Mouse (Mus musculus) liver, adult (tissue): ENCODE results near the gene Tns3.
A peak's percentile ranks its signal among the peaks of the same experiment; 100 is the strongest.

Experiments used
- GATA4 ChIP-seq: IDR thresholded peaks from 2 replicates; pipeline ENCODE4 v1.6.1; 2014; ENCODE audit warnings: mild to moderate bottlenecking, low read length; ENCODE audit not compliant: insufficient replicate concordance

The Tns3 gene

DNA sequence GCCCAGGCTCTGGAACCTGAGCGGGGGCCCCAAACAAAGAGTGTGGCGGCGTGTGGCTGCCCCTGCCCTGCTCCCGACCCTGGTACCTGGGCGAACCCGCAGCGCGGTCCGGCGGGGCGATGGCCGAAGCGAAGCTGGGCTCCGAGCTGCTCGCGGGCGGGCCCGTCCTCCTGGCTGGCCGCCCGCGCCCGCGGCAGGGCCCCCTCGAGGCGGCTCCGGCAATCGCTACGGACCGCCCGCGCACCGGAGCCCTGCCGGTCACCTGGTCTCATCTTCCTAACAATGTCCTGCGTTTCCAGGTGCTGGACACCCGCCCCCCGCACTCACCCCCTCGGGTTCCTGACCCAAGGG is at the start of gene Tns3:
Gene Tns3, minus strand, starts transcription at position 143 of the 351 bp plus-strand sequence.
- no peak for TF ChIP-seq GATA4

DNA sequence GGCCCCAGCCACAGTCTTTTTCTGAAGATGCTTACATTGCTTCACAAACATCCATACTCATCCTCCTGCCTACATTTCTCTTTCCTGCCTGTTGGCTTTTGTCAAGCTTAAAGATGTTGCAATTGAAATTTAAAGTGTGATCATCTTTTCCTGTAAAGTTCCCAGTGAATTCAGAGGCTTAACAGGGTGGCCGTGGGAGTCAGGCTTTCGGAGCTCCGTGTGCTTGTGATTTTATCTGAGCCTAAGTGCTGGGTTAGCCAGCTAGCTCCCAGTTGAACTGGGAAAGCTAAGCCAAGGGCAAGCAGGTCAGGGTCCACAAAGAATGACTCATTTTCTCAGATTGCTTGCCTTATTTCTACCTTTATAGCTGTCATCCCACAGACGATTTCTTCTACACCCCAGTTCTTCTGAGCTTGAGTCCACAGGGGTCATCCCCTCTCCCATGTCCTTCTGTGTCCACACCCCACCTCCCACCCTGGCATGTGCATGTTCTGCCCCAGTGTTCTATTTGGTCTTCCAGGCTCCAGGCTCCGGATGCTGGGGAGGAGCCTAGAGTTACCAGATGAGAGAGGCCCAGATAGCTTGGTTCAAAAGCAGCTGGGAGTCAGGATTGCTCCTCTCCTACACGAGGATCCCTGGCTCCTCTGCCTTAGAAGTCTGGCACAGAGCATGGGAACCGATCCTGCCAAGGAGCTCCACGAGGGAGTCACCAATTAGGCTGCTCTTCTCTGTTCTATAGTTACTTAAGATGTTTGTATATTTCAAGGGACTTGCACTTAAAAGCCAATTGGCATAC is 42.1 kb upstream of the Tns3 start:
- TF ChIP-seq GATA4, result no peak

GRCm38 (mm10) chr11:8705156-8705555 is 40.8 kb upstream of the Tns3 start:
- no peak for TF ChIP-seq GATA4

GRCm38 (mm10) chr11:8703876-8704275 is 39.5 kb upstream of the Tns3 start:
- TF ChIP-seq GATA4, result no peak

GRCm38 (mm10) chr11:8702532-8702886 is 38.2 kb upstream of the Tns3 start:
- TF ChIP-seq GATA4, result no peak

GRCm38 (mm10) chr11:8701845-8702531 is 37.7 kb upstream of the Tns3 start:
- no peak for TF ChIP-seq GATA4

GRCm38 (mm10) chr11:8701400-8701799 is 37.1 kb upstream of the Tns3 start:
- TF ChIP-seq GATA4, result no peak

- no peak for TF ChIP-seq GATA4
Measured at GRCm38 (mm10) chr11:8700641-8701221, 36.4 kb upstream of the Tns3 start.

- no peak for TF ChIP-seq GATA4
Measured at GRCm38 (mm10) chr11:8699777-8700176, 35.4 kb upstream of the Tns3 start.

DNA sequence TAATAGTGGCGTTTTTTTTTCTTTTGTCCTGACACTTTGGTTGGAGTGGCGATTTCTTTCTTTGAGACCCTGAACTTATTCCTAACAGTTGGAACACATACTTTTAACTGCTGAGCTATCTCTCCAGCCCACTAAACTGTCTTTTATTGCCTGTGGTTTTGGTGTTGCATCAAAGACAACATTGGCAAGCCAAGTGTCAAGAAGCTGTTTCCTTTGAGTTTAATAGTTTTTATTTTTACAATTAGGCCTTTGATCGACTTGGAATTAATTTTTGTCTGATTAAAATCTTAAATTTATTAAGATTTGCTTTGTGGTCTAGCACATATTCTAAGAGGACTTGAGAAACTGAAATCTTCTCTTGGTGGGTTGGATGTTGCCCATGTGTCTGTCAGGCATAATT is 33.3 kb upstream of the Tns3 start:
- TF ChIP-seq GATA4, result no peak

- TF ChIP-seq GATA4, result no peak
Measured at GRCm38 (mm10) chr11:8694096-8694495, 29.8 kb upstream of the Tns3 start.

DNA sequence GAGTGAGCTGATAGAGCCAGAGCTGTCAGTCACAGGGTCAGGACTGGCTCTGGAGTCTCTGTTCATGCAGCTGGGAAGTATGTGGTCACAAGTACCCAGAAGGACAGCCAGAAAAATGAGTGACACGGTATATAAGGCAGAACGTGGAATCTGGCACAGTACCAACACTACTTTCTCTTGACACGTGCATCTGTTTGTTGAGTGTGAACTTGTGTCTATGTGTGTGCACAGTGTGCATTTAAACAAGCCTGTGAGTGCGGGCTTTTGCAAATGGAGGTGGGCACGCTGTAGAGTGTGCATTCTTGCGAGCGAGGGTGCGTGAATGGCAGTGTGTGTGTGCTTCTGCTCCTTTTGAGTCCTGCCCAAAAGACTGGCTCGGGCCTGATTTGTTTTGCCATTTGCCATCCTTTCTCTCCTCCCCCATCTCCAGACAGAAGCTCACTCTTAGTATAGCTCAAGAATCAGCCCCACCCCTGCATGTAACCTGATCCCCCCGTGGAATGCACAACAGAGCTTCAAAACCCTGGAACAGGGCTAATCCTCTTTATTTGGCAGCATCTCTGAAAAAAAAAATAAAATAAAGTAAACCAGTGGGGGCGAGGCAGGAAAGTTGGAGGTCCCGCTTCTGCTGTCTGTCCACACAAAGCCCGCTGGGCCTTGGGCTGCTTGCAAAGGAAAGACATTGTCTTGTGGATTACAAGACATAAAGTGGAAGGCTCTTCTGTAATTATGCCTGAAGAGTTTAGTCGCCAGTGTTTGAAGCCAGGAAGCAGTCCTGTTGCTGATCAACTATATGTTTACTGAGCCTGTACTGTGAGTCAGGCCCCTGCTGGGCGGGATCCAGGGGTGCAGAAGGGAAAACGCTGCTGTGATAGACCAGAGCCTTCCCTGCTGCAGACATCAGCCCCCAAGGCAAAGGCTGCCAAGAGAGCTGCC is 28.5 kb upstream of the Tns3 start:
- TF ChIP-seq GATA4, result no peak

DNA sequence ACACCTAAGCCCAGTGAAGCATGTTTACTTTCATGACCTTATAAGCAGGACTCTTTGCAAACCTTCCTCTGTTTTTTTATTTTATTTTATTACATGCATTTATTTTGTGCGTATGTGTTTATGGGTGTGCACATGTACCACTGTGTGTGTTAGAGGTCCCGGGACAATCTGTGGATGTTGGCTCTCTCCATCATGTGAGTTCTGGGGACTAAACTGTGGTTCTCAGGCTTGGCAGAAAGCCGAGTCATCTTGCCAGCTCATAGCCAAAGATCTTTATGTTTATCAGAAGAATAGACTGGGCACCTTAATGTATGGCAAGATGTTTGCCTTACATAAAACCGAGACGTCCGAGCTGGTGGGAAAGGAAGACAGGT is 27.8 kb upstream of the Tns3 start:
- TF ChIP-seq GATA4, result no peak

DNA sequence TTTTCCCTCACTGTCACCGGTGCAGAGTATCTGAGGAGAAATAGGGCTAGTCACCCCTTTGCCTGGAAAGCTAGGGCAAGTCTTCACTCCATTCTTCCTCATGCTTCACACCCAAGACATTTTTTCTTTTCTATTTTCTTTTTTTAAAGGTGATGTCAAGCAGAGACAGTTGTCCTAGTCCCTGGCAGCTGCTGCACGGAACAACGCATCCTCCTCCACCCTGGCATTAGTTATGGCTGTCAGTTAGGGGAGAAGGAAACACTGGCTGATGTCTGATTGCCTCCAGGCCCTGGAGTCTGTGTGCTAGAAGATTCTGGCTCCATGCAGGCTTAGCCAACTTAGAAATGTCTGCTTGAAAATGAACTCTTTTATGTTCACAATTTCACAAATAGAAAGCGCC is 27.3 kb upstream of the Tns3 start:
- no peak for TF ChIP-seq GATA4

- TF ChIP-seq GATA4, result no peak
Measured at GRCm38 (mm10) chr11:8690633-8691032, 26.3 kb upstream of the Tns3 start.

DNA sequence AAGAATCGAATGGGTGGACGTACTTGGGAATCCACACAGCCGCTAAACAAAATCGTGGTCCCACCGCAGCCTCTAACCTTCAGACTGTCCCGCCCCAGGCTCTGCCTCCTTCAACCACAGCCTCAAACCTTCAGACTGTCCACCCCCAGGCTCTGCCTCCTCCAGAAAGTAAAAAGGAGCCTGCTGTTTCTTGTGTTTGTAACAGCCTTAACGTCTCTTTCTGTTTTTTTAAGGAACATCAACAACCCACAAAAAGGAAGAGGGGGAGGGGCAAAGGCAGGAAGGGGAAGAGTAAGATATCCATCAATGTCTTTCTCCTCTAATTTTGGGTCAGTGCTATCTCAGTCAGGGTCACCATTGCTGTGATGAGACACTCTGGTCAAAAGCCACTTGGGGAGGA is 25.2 kb upstream of the Tns3 start:
- TF ChIP-seq GATA4, result peak; percentile 53; the same call in 1 of the 2 replicates

DNA sequence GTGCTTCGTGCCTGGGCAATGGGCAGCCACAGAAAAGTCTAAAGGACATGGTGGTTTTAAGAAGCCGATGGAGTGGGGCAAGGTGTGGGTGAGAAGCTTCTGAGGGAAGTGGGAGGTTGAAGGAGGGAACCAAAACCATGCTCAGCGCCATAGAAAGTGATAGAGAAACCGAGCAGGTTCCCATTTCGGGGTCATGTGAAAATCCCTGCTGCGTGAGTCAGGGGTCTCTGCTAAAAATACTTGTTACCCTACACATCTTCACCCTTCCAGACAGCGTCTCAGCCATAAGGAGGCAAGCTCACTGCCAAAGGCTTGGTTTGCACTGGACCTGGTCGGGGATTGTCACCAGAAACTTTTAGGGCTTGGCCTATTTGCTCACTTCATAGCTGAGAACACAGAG is 24.6 kb upstream of the Tns3 start:
- no peak for TF ChIP-seq GATA4
